22 mouse cellular contexts compared by ENCODE assay signal in genomic region chr4:140138846-140139245, GRCm38 (mm10).
DNase-seq lines count a peak whose midpoint lies in the region; ATAC-seq and TF ChIP-seq lines count a peak whose summit lies in the region.
"Had no signal": no experiment of that assay in that cellular context is flagged by ENCODE, and none has a peak within 500 bp of the region (broad histone marks: within the 10 kb centered on the region; RNA-seq: fewer than 3 reads in every experiment).

No protein-coding gene starts in this region.

- no peak for DNase-seq in midbrain, embryonic 10.5 days (ENCODE audit: low spot score)
- DNase-seq in midbrain, embryonic 14.5 days, result no peak
- DNase-seq in R1 (ENCODE audit: low read depth, low spot score), result peak; percentile 76
- no peak for DNase-seq in kidney, postnatal 14 days
- no peak for DNase-seq in ovary, postnatal 10 days (ENCODE audit: low spot score)
- DNase-seq: adrenal gland, adult 8-10 months; adrenal gland, postnatal 36 days; B cell, adult 2 months; cerebellum, adult 2 months; forebrain, postnatal 0 days; gastrocnemius, adult 2 months; gastrocnemius, postnatal 36 days; heart, adult 11 months; heart, postnatal 36 days had no signal

- ATAC-seq in midbrain, embryonic 14.5 days (ENCODE audit: low FRiP score, low TSS enrichment), result no peak
- ATAC-seq: CD4-positive, CD25-positive, alpha-beta regulatory T cell, adult 4 months; forebrain, embryonic 13.5 days; forebrain, postnatal 0 days; intestine, embryonic 16.5 days had no signal

- TF ChIP-seq EP300 in ES-Bruce4 (IDR thresholded peaks at IDR 0.05; ENCODE audit: insufficient read depth, low read depth, low read length), result peak; percentile 90

- H3K4me1 ChIP-seq in midbrain, embryonic 10.5 days, result peaks cover 11% of the 10 kb centered on the region
- H3K4me1 ChIP-seq in midbrain, embryonic 14.5 days (ENCODE audit: control insufficient read depth, insufficient read depth, low read length), result 0 out of 2 replicates have a peak, but pooled peaks cover 6% of the 10 kb centered on the region
- H3K4me1 ChIP-seq in ES-Bruce4 (ENCODE audit: control insufficient read depth, insufficient read depth, low read length), result peaks cover 6% of the 10 kb centered on the region
- H3K4me1 ChIP-seq: forebrain, embryonic 13.5 days; heart, embryonic 13.5 days had no signal

- 78% methylated on average over 5 of the region's 5 CpGs for WGBS in midbrain, embryonic 10.5 days
- WGBS in midbrain, embryonic 14.5 days, result 73% methylated on average over 5 of the region's 5 CpGs

- no peaks in the 10 kb centered on the region for H3K36me3 ChIP-seq in midbrain, embryonic 10.5 days
- H3K36me3 ChIP-seq in midbrain, embryonic 14.5 days (ENCODE audit: control insufficient read depth, insufficient read depth, low read length), result no peaks in the 10 kb centered on the region
- H3K36me3 ChIP-seq in ES-Bruce4 (ENCODE audit: control insufficient read depth, insufficient read depth, low read length, poor library complexity, severe bottlenecking), result no peaks in the 10 kb centered on the region
- H3K36me3 ChIP-seq: embryonic facial prominence, embryonic 10.5 days; G1E; heart, embryonic 13.5 days; hindbrain, embryonic 13.5 days had no signal

- no peak overlapping the region for H3K4me3 ChIP-seq in midbrain, embryonic 10.5 days
- no peak overlapping the region for H3K4me3 ChIP-seq in midbrain, embryonic 14.5 days (replicated peaks; ENCODE audit: low read depth, low read length)
- H3K4me3 ChIP-seq in ES-Bruce4 (ENCODE audit: low read depth, low read length), result peak overlapping the region; percentile 27
- H3K4me3 ChIP-seq: embryonic facial prominence, embryonic 10.5 days; forebrain, embryonic 13.5 days; gastrocnemius, adult 2 months; heart, embryonic 13.5 days; hindbrain, embryonic 13.5 days had no signal

- peak overlapping the region; percentile 46; the same call in 1 of the 2 replicates for H3K27ac ChIP-seq in midbrain, embryonic 10.5 days (replicated peaks)
- H3K27ac ChIP-seq in midbrain, embryonic 14.5 days (replicated peaks; ENCODE audit: low read depth, low read length), result no peak overlapping the region
- peak overlapping the region; percentile 78 for H3K27ac ChIP-seq in ES-Bruce4 (ENCODE audit: insufficient read depth, low read length)
- H3K27ac ChIP-seq: embryonic facial prominence, embryonic 10.5 days; forebrain, embryonic 13.5 days; gastrocnemius, adult 2 months; heart, embryonic 13.5 days; hindbrain, embryonic 13.5 days had no signal

- TF ChIP-seq CTCF in ES-Bruce4 (IDR thresholded peaks at IDR 0.05; ENCODE audit: low read depth, low read length), result no peak

- H3K4me2 ChIP-seq in midbrain, embryonic 14.5 days (ENCODE audit: low read length), result no peak overlapping the region
- H3K4me2 ChIP-seq: forebrain, embryonic 13.5 days; heart, embryonic 13.5 days; hindbrain, embryonic 13.5 days had no signal

- no peak for TF ChIP-seq POLR2A in ES-Bruce4 (IDR thresholded peaks at IDR 0.05; ENCODE audit: insufficient read depth, low read length)

- H3K9me3 ChIP-seq in midbrain, embryonic 10.5 days (replicated peaks), result peaks cover 9% of the 10 kb centered on the region
- H3K9me3 ChIP-seq in midbrain, embryonic 14.5 days (ENCODE audit: control insufficient read depth, low read length), result no peaks in the 10 kb centered on the region
- no peaks in the 10 kb centered on the region for H3K9me3 ChIP-seq in ES-Bruce4 (replicated peaks; ENCODE audit: control insufficient read depth, insufficient read depth, low read length, poor library complexity, severe bottlenecking)
- H3K9me3 ChIP-seq: hindbrain, embryonic 13.5 days had no signal

- no peak overlapping the region for H3K9ac ChIP-seq in midbrain, embryonic 14.5 days (replicated peaks; ENCODE audit: low read length)
- H3K9ac ChIP-seq in ES-Bruce4 (ENCODE audit: low read depth, poor library complexity, severe bottlenecking), result peak overlapping the region; percentile 47
- H3K9ac ChIP-seq: forebrain, embryonic 13.5 days; forebrain, postnatal 0 days; heart, embryonic 13.5 days; hindbrain, embryonic 13.5 days had no signal

- no peaks in the 10 kb centered on the region; the same call in 1 of the 2 replicates for H3K27me3 ChIP-seq in midbrain, embryonic 10.5 days (ENCODE audit: low read depth, poor library complexity, severe bottlenecking)
- no peaks in the 10 kb centered on the region for H3K27me3 ChIP-seq in midbrain, embryonic 14.5 days (ENCODE audit: control insufficient read depth, insufficient read depth, low read length)
- H3K27me3 ChIP-seq in ES-Bruce4 (ENCODE audit: control insufficient read depth, insufficient read depth, low read length, poor library complexity, severe bottlenecking), result no peaks in the 10 kb centered on the region
- H3K27me3 ChIP-seq: forebrain, embryonic 13.5 days had no signal
